Mouse (Mus musculus) C2C12 (cell line): ENCODE measurements at regions not wholly inside any gene's neighbourhood (a gene's known extent, or its start where the extent isn't known, plus 50 kb on each side); places are given as distances from the start of the nearest gene placed in this dataset.

Source experiments
- H3K27me3 ChIP-seq: one replicate; pipeline ENCODE4 v1.6.1; 2011; ENCODE audit not compliant: control insufficient read depth, insufficient read depth, insufficient read length
- H3K36me3 ChIP-seq: one replicate; pipeline ENCODE4 v1.6.1; 2011; ENCODE audit not compliant: control insufficient read depth, insufficient read depth
- H3K4me3 ChIP-seq: one replicate; pipeline ENCODE4 v1.5.1; 2011; ENCODE audit warnings: mild to moderate bottlenecking, control low read depth; ENCODE audit not compliant: poor library complexity, insufficient read depth, severe bottlenecking
- H3K79me2 ChIP-seq: one replicate; pipeline ENCODE4 v1.6.1; 2011; ENCODE audit not compliant: control insufficient read depth, insufficient read depth
- H3K79me3 ChIP-seq: one replicate; pipeline ENCODE4 v1.6.1; 2011; ENCODE audit warnings: low read depth, control low read depth
- H3ac ChIP-seq: one replicate; pipeline ENCODE3; 2011; ENCODE audit warnings: low read depth; ENCODE audit not compliant: control insufficient read depth, insufficient read length
- CEBPB ChIP-seq: IDR thresholded peaks from one replicate; pipeline ENCODE4 v1.6.1; 2011; ENCODE audit warnings: low read depth, mild to moderate bottlenecking, control low read depth, moderate library complexity
- CTCF ChIP-seq: IDR thresholded peaks from one replicate; pipeline ENCODE4 v1.5.1; 2011; ENCODE audit not compliant: control insufficient read depth, insufficient read depth, insufficient read length
- FOSL1 ChIP-seq: IDR thresholded peaks from one replicate; pipeline ENCODE4 v1.8.0; 2011; ENCODE audit warnings: mild to moderate bottlenecking, low read length; ENCODE audit not compliant: poor library complexity, insufficient read depth, severe bottlenecking
- MAX ChIP-seq: IDR thresholded peaks from one replicate; pipeline ENCODE4 v1.6.1; 2011; ENCODE audit warnings: mild to moderate bottlenecking, control low read depth
- MYOD1 ChIP-seq: IDR thresholded peaks from one replicate; pipeline ENCODE4 v1.6.1; 2011; ENCODE audit warnings: low read depth; ENCODE audit not compliant: control insufficient read depth, insufficient read length
- MYOG ChIP-seq: IDR thresholded peaks from one replicate; pipeline ENCODE4 v1.6.1; 2011; ENCODE audit not compliant: control insufficient read depth, insufficient read length; ENCODE audit errors: extremely low read depth
- USF1 ChIP-seq: IDR thresholded peaks from one replicate; pipeline ENCODE4 v1.6.1; 2011; ENCODE audit warnings: low read depth, mild to moderate bottlenecking, control low read depth, moderate library complexity

- TF ChIP-seq MYOD1: no peak
- no peak for TF ChIP-seq CTCF
- no peak for TF ChIP-seq MYOG
- no peak for TF ChIP-seq MAX
- TF ChIP-seq USF1: no peak
- no peak for TF ChIP-seq FOSL1
- TF ChIP-seq CEBPB: no peak
- H3K36me3 ChIP-seq: no peaks in the 10 kb centered on the region
- H3K79me2 ChIP-seq: no peaks in the 10 kb centered on the region
- no peaks in the 10 kb centered on the region for H3K27me3 ChIP-seq
- no peaks in the 10 kb centered on the region for H3K79me3 ChIP-seq
- no peak overlapping the region for H3ac ChIP-seq
- no peak overlapping the region for H3K4me3 ChIP-seq
Measured at GRCm38 (mm10) chr3:42897936-42898335, 1155.5 kb downstream of the D3Ertd751e start.

DNA sequence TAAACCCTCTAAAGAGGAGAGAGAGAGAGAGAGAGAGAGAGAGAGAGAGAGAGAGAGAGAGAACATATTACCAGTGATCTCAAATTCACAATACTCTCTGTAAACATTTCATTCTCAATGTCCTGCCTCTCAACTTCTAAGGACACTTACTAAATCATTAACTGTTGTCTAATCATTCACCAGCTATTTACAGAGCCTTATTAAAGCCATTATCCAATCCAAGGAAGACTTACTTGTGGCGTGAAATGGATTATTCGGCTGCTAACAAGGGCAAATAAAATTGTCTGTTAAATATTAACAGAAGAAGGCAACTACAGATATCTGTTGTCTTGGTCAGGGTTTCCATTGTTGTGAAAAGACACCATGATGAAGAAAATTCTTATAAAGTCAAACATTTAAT lies 1156.5 kb downstream of the D3Ertd751e start:
- Histone ChIP-seq H3K79me3 (no peaks in the 10 kb centered on the region), H3K79me2 (no peaks in the 10 kb centered on the region), H3K36me3 (no peaks in the 10 kb centered on the region), H3K27me3 (no peaks in the 10 kb centered on the region), H3K4me3 (no peak overlapping the region), H3ac (no peak overlapping the region)
- TF ChIP-seq MYOD1: no peak
- no peak for TF ChIP-seq MYOG
- TF ChIP-seq CEBPB: no peak
- TF ChIP-seq USF1: no peak
- no peak for TF ChIP-seq FOSL1
- TF ChIP-seq MAX: no peak
- TF ChIP-seq CTCF: no peak

DNA sequence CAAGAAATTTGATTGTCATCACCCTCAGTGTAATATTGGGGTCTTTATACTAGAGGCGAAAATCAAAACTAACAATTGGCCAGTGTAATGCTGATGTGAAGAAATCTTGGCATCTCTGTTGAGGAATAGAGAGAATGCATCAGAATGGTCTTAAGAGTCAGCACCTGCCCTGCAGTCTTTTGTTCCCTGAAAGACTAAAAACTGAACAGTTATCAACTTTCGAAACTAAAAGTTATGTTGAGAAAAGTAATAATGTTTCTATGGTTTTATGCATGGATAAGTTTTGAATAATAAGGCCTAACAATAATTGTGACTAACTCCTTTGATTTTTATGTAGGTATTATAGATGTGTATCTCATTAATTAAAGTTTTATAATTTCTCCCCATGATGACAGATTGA lies 1158.6 kb downstream of the D3Ertd751e start:
- TF ChIP-seq USF1: no peak
- TF ChIP-seq MYOD1: no peak

DNA sequence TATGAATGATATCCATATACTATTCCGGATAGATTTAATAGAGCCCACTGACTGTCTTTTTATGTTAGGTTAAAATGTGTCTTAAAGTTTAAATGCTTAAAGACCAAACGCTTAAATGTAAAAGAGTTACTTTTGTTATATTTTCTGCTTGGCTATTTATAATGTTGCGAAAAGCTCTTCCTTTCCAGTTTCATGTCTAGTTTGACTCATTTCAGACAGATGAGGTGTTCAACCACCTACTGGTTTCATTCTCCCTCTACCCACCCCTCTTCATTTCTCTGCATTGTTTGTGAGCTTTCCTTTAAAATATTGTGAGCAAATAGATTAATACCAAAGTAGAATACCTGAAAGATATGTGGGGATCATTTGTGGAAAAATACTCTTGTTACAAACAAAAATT lies 1163.8 kb downstream of the D3Ertd751e start:
- Histone ChIP-seq H3K36me3 (no peaks in the 10 kb centered on the region), H3K79me2 (no peaks in the 10 kb centered on the region), H3ac (no peak overlapping the region), H3K4me3 (no peak overlapping the region), H3K27me3 (no peaks in the 10 kb centered on the region), H3K79me3 (no peaks in the 10 kb centered on the region)
- TF ChIP-seq MYOG (no peak), USF1 (no peak), CEBPB (no peak), FOSL1 (no peak), CTCF (no peak), MAX (no peak)

More for the DNA sequence above, 1158.6 kb downstream of the D3Ertd751e start:
- Histone ChIP-seq H3K79me2 (no peaks in the 10 kb centered on the region), H3K79me3 (no peaks in the 10 kb centered on the region), H3K27me3 (no peaks in the 10 kb centered on the region), H3K4me3 (no peak overlapping the region), H3ac (no peak overlapping the region), H3K36me3 (no peaks in the 10 kb centered on the region)

DNA sequence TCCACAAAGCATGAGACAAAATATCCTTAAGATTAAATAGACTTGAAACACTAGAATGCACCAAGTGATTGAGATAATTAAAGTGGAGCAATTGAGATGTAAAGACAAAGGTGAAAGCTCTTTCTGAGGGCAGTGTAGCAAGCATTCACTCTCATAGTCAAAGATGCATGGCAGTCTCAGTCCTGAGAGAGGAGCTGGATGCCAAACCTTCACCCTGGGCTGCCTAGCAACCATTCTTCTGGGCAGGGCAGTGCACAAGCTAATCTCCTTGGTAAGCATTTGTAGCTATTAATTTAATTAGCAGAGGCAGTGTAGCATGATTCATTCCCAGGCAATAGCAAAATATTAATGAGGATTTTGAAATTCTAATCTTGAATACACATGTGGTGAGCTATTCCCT lies 1166.0 kb downstream of the D3Ertd751e start:
- Histone ChIP-seq H3K27me3 (no peaks in the 10 kb centered on the region), H3K79me2 (no peaks in the 10 kb centered on the region), H3ac (no peak overlapping the region), H3K4me3 (no peak overlapping the region), H3K79me3 (no peaks in the 10 kb centered on the region), H3K36me3 (no peaks in the 10 kb centered on the region)
- TF ChIP-seq MYOD1 (no peak), CTCF (no peak), MYOG (no peak), USF1 (no peak)

- TF ChIP-seq USF1 (no peak), CEBPB (no peak), MAX (no peak), FOSL1 (no peak), MYOG (no peak), MYOD1 (no peak), CTCF (no peak)
- Histone ChIP-seq H3ac (no peak overlapping the region), H3K36me3 (no peaks in the 10 kb centered on the region), H3K79me2 (no peaks in the 10 kb centered on the region), H3K79me3 (no peaks in the 10 kb centered on the region), H3K27me3 (no peaks in the 10 kb centered on the region), H3K4me3 (no peak overlapping the region)
Measured at GRCm38 (mm10) chr3:42915146-42915545, 1172.7 kb downstream of the D3Ertd751e start.
